In genomic region chr11:98751221-98751782, GRCm38 (mm10) we compare ENCODE assay signal across 8 mouse cellular contexts. TPM values are rescaled to one million over a fixed set of nuclear protein-coding genes. Genes with fewer than 3 reads are reported as not detected.
A peak's percentile ranks its signal among the peaks of the same experiment; 100 is the strongest.
DNase-seq lines count a peak whose midpoint lies in the region; ATAC-seq and TF ChIP-seq lines count a peak whose summit lies in the region.

No protein-coding gene starts in this region.

- no peaks in the 10 kb centered on the region for H3K27me3 ChIP-seq in heart, embryonic 12.5 days (replicated peaks)
- no peaks in the 10 kb centered on the region for H3K27me3 ChIP-seq in kidney, postnatal 0 days (ENCODE audit: insufficient read depth, low read length)
- H3K27me3 ChIP-seq in midbrain, embryonic 13.5 days, result no peaks in the 10 kb centered on the region

- peak overlapping the region; percentile 67 for H3K9ac ChIP-seq in heart, embryonic 12.5 days
- peak overlapping the region; percentile 42; the same call in 1 of the 2 replicates for H3K9ac ChIP-seq in kidney, postnatal 0 days (ENCODE audit: low read depth, low read length)
- peak overlapping the region; percentile 60 for H3K9ac ChIP-seq in midbrain, embryonic 13.5 days (replicated peaks)

- H3K4me2 ChIP-seq in heart, embryonic 12.5 days, result peak overlapping the region; percentile 56
- H3K4me2 ChIP-seq in kidney, postnatal 0 days (ENCODE audit: low read length), result peak overlapping the region; percentile 42
- H3K4me2 ChIP-seq in midbrain, embryonic 13.5 days (replicated peaks), result peak overlapping the region; percentile 85

- DNase-seq in adrenal gland, adult (ENCODE audit: inconsistent age in 2 of 2, low spot score in 1 of 2), result peak; percentile 40 to 87
- DNase-seq in adrenal gland, postnatal 4 days (ENCODE audit: low spot score in 2 of 2), result no peak
- DNase-seq in kidney, postnatal 0 days (ENCODE audit: low spot score), result peak; percentile 58
- no peak for DNase-seq in layer of hippocampus, adult 9-11 months
- DNase-seq in layer of hippocampus, postnatal 14 days (ENCODE audit: low spot score in 2 of 2), result no peak

- peaks cover 65% of the 10 kb centered on the region for H3K4me1 ChIP-seq in bone marrow macrophage, adult 2 months (ENCODE audit: control insufficient read depth, insufficient read depth, low read length)
- H3K4me1 ChIP-seq in heart, embryonic 12.5 days (replicated peaks), result peaks cover 98% of the 10 kb centered on the region
- peaks cover 85% of the 10 kb centered on the region for H3K4me1 ChIP-seq in kidney, postnatal 0 days (replicated peaks; ENCODE audit: insufficient read depth, low read length)
- H3K4me1 ChIP-seq in midbrain, embryonic 13.5 days (replicated peaks), result peaks cover 93% of the 10 kb centered on the region

- no peak for TF ChIP-seq CTCF in bone marrow macrophage, adult 2 months (IDR thresholded peaks at IDR 0.05; ENCODE audit: low read depth, low read length)
- no peak for TF ChIP-seq CTCF in kidney, postnatal 0 days (IDR thresholded peaks at IDR 0.05; ENCODE audit: low read depth)

- peaks cover 17% of the 10 kb centered on the region for H3K36me3 ChIP-seq in heart, embryonic 12.5 days
- H3K36me3 ChIP-seq in kidney, postnatal 0 days (ENCODE audit: insufficient read depth, low read length), result peaks cover 11% of the 10 kb centered on the region; the same call in 1 of the 2 replicates
- peaks cover 23% of the 10 kb centered on the region for H3K36me3 ChIP-seq in midbrain, embryonic 13.5 days

- H3K4me3 ChIP-seq in bone marrow macrophage, adult 2 months (ENCODE audit: insufficient read depth, low read length), result peak overlapping the region; percentile 46; the same call in 1 of the 2 replicates
- peak overlapping the region; percentile 16 for H3K4me3 ChIP-seq in heart, embryonic 12.5 days
- H3K4me3 ChIP-seq in kidney, postnatal 0 days (replicated peaks; ENCODE audit: low read depth, low read length), result no peak overlapping the region
- H3K4me3 ChIP-seq in midbrain, embryonic 13.5 days (replicated peaks), result no peak overlapping the region

- peak; percentile 68 for ATAC-seq in heart, embryonic 12.5 days (ENCODE audit: insufficient number of reproducible peaks, low FRiP score)
- no peak; the same call in 1 of the 2 replicates for ATAC-seq in kidney, postnatal 0 days (replicated peaks; ENCODE audit: low FRiP score, low read depth)
- ATAC-seq in midbrain, embryonic 13.5 days, result peak; percentile 49

- TF ChIP-seq POLR2A in bone marrow macrophage, adult 2 months (IDR thresholded peaks at IDR 0.05; ENCODE audit: borderline replicate concordance, low read depth, low read length), result no peak

- WGBS in heart, embryonic 12.5 days, result 6% methylated on average over 6 of the region's 6 CpGs
- 12% methylated on average over 6 of the region's 6 CpGs for WGBS in kidney, postnatal 0 days
- WGBS in midbrain, embryonic 13.5 days, result 22% methylated on average over 6 of the region's 6 CpGs

- H3K9me3 ChIP-seq in heart, embryonic 12.5 days (replicated peaks), result no peaks in the 10 kb centered on the region
- H3K9me3 ChIP-seq in kidney, postnatal 0 days (replicated peaks; ENCODE audit: low read length), result no peaks in the 10 kb centered on the region
- no peaks in the 10 kb centered on the region for H3K9me3 ChIP-seq in midbrain, embryonic 13.5 days

- H3K27ac ChIP-seq in bone marrow macrophage, adult 2 months (ENCODE audit: insufficient read depth, low read depth, low read length), result peak overlapping the region; percentile 56; the same call in 1 of the 2 replicates
- H3K27ac ChIP-seq in heart, embryonic 12.5 days (ENCODE audit: poor library complexity, severe bottlenecking), result peak overlapping the region; percentile 95
- H3K27ac ChIP-seq in kidney, postnatal 0 days, result peak overlapping the region; percentile 88
- H3K27ac ChIP-seq in midbrain, embryonic 13.5 days, result peak overlapping the region; percentile 98

RNA-seq across cellular contexts. Expression of gene Thra, which starts 10.9 kb away (rescaled TPM):
- 100 to 1,000 TPM; 181 to 195 TPM for total RNA-seq in adrenal gland, postnatal 4 days (2021)
- 20.7 and 23.5 TPM in 2 replicates for polyA plus RNA-seq in bone marrow macrophage, adult 2 months (2012; ENCODE audit: insufficient read depth, insufficient read length, missing spikeins)
- polyA plus RNA-seq in heart, embryonic 12.5 days (2016; fragmentation: Nextera tagmentation; extraction: Ambion mirVana), result 27.0 and 29.8 TPM in 2 replicates
- 26.1 TPM in 2 replicates for polyA plus RNA-seq in kidney, postnatal 0 days (2015; fragmentation: Nextera tagmentation; extraction: Ambion mirVana)
- 99.6 and 106 TPM in 2 replicates for polyA plus RNA-seq in midbrain, embryonic 13.5 days (2015; fragmentation: Nextera tagmentation; extraction: Ambion mirVana)
- total RNA-seq in layer of hippocampus, postnatal 14 days (2021), result 1,000 to 10,000 TPM; 1,264 to 1,291 TPM

RNA-seq across cellular contexts. Expression of gene Med24, which starts 22.1 kb away (rescaled TPM):
- 10 to 100 TPM; 75.7 to 84.8 TPM for total RNA-seq in adrenal gland, postnatal 4 days (2021)
- polyA plus RNA-seq in bone marrow macrophage, adult 2 months (2012; ENCODE audit: insufficient read depth, insufficient read length, missing spikeins), result 26.9 and 32.2 TPM in 2 replicates
- polyA plus RNA-seq in heart, embryonic 12.5 days (2016; fragmentation: Nextera tagmentation; extraction: Ambion mirVana), result 45.9 and 48.1 TPM in 2 replicates
- polyA plus RNA-seq in kidney, postnatal 0 days (2015; fragmentation: Nextera tagmentation; extraction: Ambion mirVana), result 38.3 and 41.2 TPM in 2 replicates
- 83.5 and 90.3 TPM in 2 replicates for polyA plus RNA-seq in midbrain, embryonic 13.5 days (2015; fragmentation: Nextera tagmentation; extraction: Ambion mirVana)
- 100 to 1,000 TPM; 109 to 110 TPM for total RNA-seq in layer of hippocampus, postnatal 14 days (2021)

RNA-seq across cellular contexts. Expression of gene Nr1d1, which starts 23.8 kb away (rescaled TPM):
- total RNA-seq in adrenal gland, postnatal 4 days (2021), result 100 to 1,000 TPM; 104 to 115 TPM
- 7.4 and 8.2 TPM in 2 replicates for polyA plus RNA-seq in bone marrow macrophage, adult 2 months (2012; ENCODE audit: insufficient read depth, insufficient read length, missing spikeins)
- polyA plus RNA-seq in heart, embryonic 12.5 days (2016; fragmentation: Nextera tagmentation; extraction: Ambion mirVana), result 6.4 TPM in 2 replicates
- polyA plus RNA-seq in kidney, postnatal 0 days (2015; fragmentation: Nextera tagmentation; extraction: Ambion mirVana), result 3.1 and 3.5 TPM in 2 replicates
- 1.2 and 1.9 TPM in 2 replicates for polyA plus RNA-seq in midbrain, embryonic 13.5 days (2015; fragmentation: Nextera tagmentation; extraction: Ambion mirVana)
- total RNA-seq in layer of hippocampus, postnatal 14 days (2021), result 10 to 100 TPM; 53.3 to 65.3 TPM

RNA-seq across cellular contexts. Expression of gene Msl1, which starts 44.0 kb away (rescaled TPM):
- 100 to 1,000 TPM; 119 to 121 TPM for total RNA-seq in adrenal gland, postnatal 4 days (2021)
- 78.4 and 79.3 TPM in 2 replicates for polyA plus RNA-seq in bone marrow macrophage, adult 2 months (2012; ENCODE audit: insufficient read depth, insufficient read length, missing spikeins)
- 20.3 and 21.4 TPM in 2 replicates for polyA plus RNA-seq in heart, embryonic 12.5 days (2016; fragmentation: Nextera tagmentation; extraction: Ambion mirVana)
- 17.8 and 19.3 TPM in 2 replicates for polyA plus RNA-seq in kidney, postnatal 0 days (2015; fragmentation: Nextera tagmentation; extraction: Ambion mirVana)
- 34.2 and 34.5 TPM in 2 replicates for polyA plus RNA-seq in midbrain, embryonic 13.5 days (2015; fragmentation: Nextera tagmentation; extraction: Ambion mirVana)
- 100 to 1,000 TPM; 149 to 161 TPM for total RNA-seq in layer of hippocampus, postnatal 14 days (2021)

RNA-seq across cellular contexts. Expression of gene Csf3, which starts 50.2 kb away (rescaled TPM):
- total RNA-seq in adrenal gland, postnatal 4 days (2021), result not detected
- polyA plus RNA-seq in bone marrow macrophage, adult 2 months (2012; ENCODE audit: insufficient read depth, insufficient read length, missing spikeins), result not detected in 2 replicates
- polyA plus RNA-seq in heart, embryonic 12.5 days (2016; fragmentation: Nextera tagmentation; extraction: Ambion mirVana), result not detected in 2 replicates
- 0.13 and 0.19 TPM in 2 replicates for polyA plus RNA-seq in kidney, postnatal 0 days (2015; fragmentation: Nextera tagmentation; extraction: Ambion mirVana)
- not detected in 2 replicates for polyA plus RNA-seq in midbrain, embryonic 13.5 days (2015; fragmentation: Nextera tagmentation; extraction: Ambion mirVana)
- total RNA-seq in layer of hippocampus, postnatal 14 days (2021), result not detected

Comparison
In these comparisons a context has a peak if more than half of its experiments do, and no peak if none do; other contexts are left out.
1. DNase-seq: peak in adrenal gland, adult (2 of 2) and kidney, postnatal 0 days (single experiment); none in adrenal gland, postnatal 4 days (0 of 2), layer of hippocampus, adult 9-11 months (single experiment) and layer of hippocampus, postnatal 14 days (0 of 2).
2. H3K4me3 ChIP-seq: peak in bone marrow macrophage, adult 2 months (single experiment) and heart, embryonic 12.5 days (single experiment); none in kidney, postnatal 0 days (single experiment) and midbrain, embryonic 13.5 days (single experiment).
3. Peak in every context shown above with its lines, with median percentiles within 50 percentile points of each other: H3K27ac ChIP-seq, H3K4me2 ChIP-seq and H3K9ac ChIP-seq.